Mouse (Mus musculus) spleen, postnatal 10 days (tissue): Measurements from ENCODE around the gene Hist1h2bk.
A peak's percentile ranks its signal among the peaks of the same experiment; 100 is the strongest.

Experiments used
- DNase-seq, 2 experiments: peaks; one replicate each; pipeline ENCODE4 v3.0.0; 2021 to 2022; ENCODE audit warnings: low spot score in 2 of 2

The Hist1h2bk gene

GRCm38 (mm10) chr13:22014411-22014845 lies 21.2 kb upstream of the Hist1h2bk start:
- no peak for DNase-seq

- peak; percentile 78 to 85 for DNase-seq
These were observed 19.9 kb upstream of the Hist1h2bk start for GRCm38 (mm10) chr13:22015479-22016450.

- peak in 1 of 2 experiments; percentile 67 for DNase-seq
These were observed 15.5 kb upstream of the Hist1h2bk start for GRCm38 (mm10) chr13:22019934-22020835.

- peak; percentile 72 to 80 for DNase-seq
These were observed 14.8 kb upstream of the Hist1h2bk start for GRCm38 (mm10) chr13:22020901-22021339.

GRCm38 (mm10) chr13:22021581-22021980 lies 14.1 kb upstream of the Hist1h2bk start:
- peak in 1 of 2 experiments; percentile 47 for DNase-seq

- DNase-seq = peak; percentile 82 to 88
These were observed 13.4 kb upstream of the Hist1h2bk start for GRCm38 (mm10) chr13:22022241-22022640.

GRCm38 (mm10) chr13:22026058-22027031 lies 9.3 kb upstream of the Hist1h2bk start:
- DNase-seq = peak; percentile 87 to 90

- DNase-seq = peak; percentile 96
These were observed 6.8 kb upstream of the Hist1h2bk start for GRCm38 (mm10) chr13:22028673-22029460.

GRCm38 (mm10) chr13:22029928-22030327 lies 5.7 kb upstream of the Hist1h2bk start:
- DNase-seq = peak in 1 of 2 experiments; percentile 40

GRCm38 (mm10) chr13:22030493-22030892 lies 5.2 kb upstream of the Hist1h2bk start:
- no peak for DNase-seq

GRCm38 (mm10) chr13:22033741-22034442 lies 1.8 kb upstream of the Hist1h2bk start:
- no peak for DNase-seq

- DNase-seq = peak in 1 of 2 experiments; percentile 33
These were observed 1.0 kb upstream of the Hist1h2bk start for GRCm38 (mm10) chr13:22034443-22035266.

GRCm38 (mm10) chr13:22036149-22036956 lies 683 bp downstream of the Hist1h2bk start:
- peak in 1 of 2 experiments; percentile 65 for DNase-seq

GRCm38 (mm10) chr13:22036986-22037385 lies 1.3 kb downstream of the Hist1h2bk start:
- DNase-seq = peak in 1 of 2 experiments; percentile 43

GRCm38 (mm10) chr13:22037415-22037814 lies 1.7 kb downstream of the Hist1h2bk start:
- no peak for DNase-seq

- DNase-seq = no peak
These were observed 3.7 kb downstream of the Hist1h2bk start for GRCm38 (mm10) chr13:22039364-22039763.

GRCm38 (mm10) chr13:22039951-22040463 lies 4.3 kb downstream of the Hist1h2bk start:
- DNase-seq = no peak
